Mouse (Mus musculus) kidney, adult 2 months (tissue): Measurements from ENCODE around the gene Ctc1.

Source experiments
- CTCF ChIP-seq: fragments of 200-500 bp; conservative IDR thresholded peaks from 2 replicates; pipeline ENCODE4 v1.5.1; 2011; ENCODE audit warnings: low read depth, mild to moderate bottlenecking, control low read depth, low read length, moderate library complexity, mixed read lengths; ENCODE audit not compliant: insufficient read depth, insufficient read length
- POLR2A ChIP-seq: fragments of 200-500 bp; IDR thresholded peaks from one replicate; pipeline ENCODE4 v1.6.1; 2011; ENCODE audit warnings: low read depth, low read length, control low read depth

GRCm38 (mm10) chr11:68975601-68976000, 40.1 kb upstream of the Ctc1 start:
- TF ChIP-seq POLR2A (no peak), CTCF (no peak)
